Mouse (Mus musculus) layer of hippocampus, adult 9-10 months (tissue): ENCODE results near the gene Olfr1382.
"Not testable (repeated sequence)": the region's sequence is repeated elsewhere in the genome, so short reads cannot be mapped to it uniquely, and the experiment has no call there.

Source experiments
- DNase-seq: peaks from one replicate; pipeline ENCODE4 v3.0.0; 2022; ENCODE audit warnings: low spot score

Gene Olfr1382

GRCm38 (mm10) chr11:49527947-49528346 is at the start of gene Olfr1382:
TSS of gene Olfr1382 (plus strand) at chr11:49528247.
- DNase-seq, result no peak

- no peak for DNase-seq
Measured at GRCm38 (mm10) chr11:49485973-49486372, 42.1 kb upstream of the Olfr1382 start.

GRCm38 (mm10) chr11:49488770-49489169 is 39.3 kb upstream of the Olfr1382 start, which contains the start of gene Olfr1385:
TSS of gene Olfr1385 (plus strand) at chr11:49489070.
- DNase-seq, result not testable (repeated sequence)

- DNase-seq, result no peak
Measured at GRCm38 (mm10) chr11:49518086-49518485, 10.0 kb upstream of the Olfr1382 start.

- DNase-seq, result no peak
Measured at GRCm38 (mm10) chr11:49519348-49519747, 8.7 kb upstream of the Olfr1382 start, which contains the start of gene Olfr1383. TSS of gene Olfr1383 (plus strand) at chr11:49519648.

- DNase-seq, result no peak
Measured at GRCm38 (mm10) chr11:49532761-49533160, 4.7 kb downstream of the Olfr1382 start.

- DNase-seq, result peak; percentile 21
Measured at GRCm38 (mm10) chr11:49536631-49537030, 8.6 kb downstream of the Olfr1382 start.

- not testable (repeated sequence) for DNase-seq
Measured at GRCm38 (mm10) chr11:49543149-49543548, 15.1 kb downstream of the Olfr1382 start, which contains the start of gene Olfr1381. TSS of gene Olfr1381 (plus strand) at chr11:49543449.

- DNase-seq, result not testable (repeated sequence)
Measured at GRCm38 (mm10) chr11:49554033-49554432, 26.0 kb downstream of the Olfr1382 start.

- DNase-seq, result not testable (repeated sequence)
Measured at GRCm38 (mm10) chr11:49556578-49556977, 28.5 kb downstream of the Olfr1382 start, which contains the start of gene Olfr1380. TSS of gene Olfr1380 (plus strand) at chr11:49556878.

- DNase-seq, result not testable (repeated sequence)
Measured at GRCm38 (mm10) chr11:49575054-49575453, 47.0 kb downstream of the Olfr1382 start.

GRCm38 (mm10) chr11:49580452-49580851 is 52.4 kb downstream of the Olfr1382 start:
- not testable (repeated sequence) for DNase-seq
